Mouse (Mus musculus): ENCODE data around the gene Cep295nl. TPM values are rescaled to one million over a fixed set of nuclear protein-coding genes. Genes with fewer than 3 reads are reported as not detected.

Gene Cep295nl
- polyA plus RNA-seq, 1 experiment from 2014 or later, result 0.63 TPM

DNA sequence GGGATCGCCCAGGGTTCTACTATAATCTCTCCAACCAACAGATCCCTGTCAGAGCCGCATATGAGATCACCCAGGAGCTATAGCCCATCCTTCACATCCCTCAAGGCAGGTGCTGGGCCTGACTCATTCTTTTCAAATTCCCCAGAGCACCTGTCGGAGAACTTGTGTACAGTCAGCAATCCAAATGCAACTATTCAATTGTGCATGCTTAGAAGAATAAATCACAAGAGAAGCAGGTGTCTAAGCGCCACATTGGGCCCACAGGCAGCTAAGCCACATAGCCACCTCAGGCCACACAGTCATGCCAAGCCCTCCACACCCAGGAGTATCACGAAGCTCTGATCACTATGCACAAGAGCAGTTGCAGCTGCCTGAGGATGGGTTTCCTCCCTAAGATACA, 7.2 kb upstream of the Cep295nl start:
- no peaks in the 10 kb centered on the region for H3K27me3 ChIP-seq (replicated peaks; ENCODE audit: control insufficient read depth, insufficient read depth, low read length)
- no peak overlapping the region for H3K4me3 ChIP-seq (ENCODE audit: low read depth, low read length)
- H3K4me1 ChIP-seq (ENCODE audit: control insufficient read depth, insufficient read depth, low read length), result peaks cover 52% of the 10 kb centered on the region
- 84% methylated on average over 5 of the region's 5 CpGs for WGBS
- H3K36me3 ChIP-seq (ENCODE audit: control insufficient read depth, insufficient read depth, low read length), result peaks cover 13% of the 10 kb centered on the region; the same call in 1 of the 2 replicates
- H3K9me3 ChIP-seq (ENCODE audit: control insufficient read depth, low read length), result no peaks in the 10 kb centered on the region
- ATAC-seq (ENCODE audit: low read depth) (no peak), DNase-seq (ENCODE audit: low spot score) (no peak)
- H3K27ac ChIP-seq (replicated peaks; ENCODE audit: low read depth, low read length), result peak overlapping the region; percentile 54; the same call in 1 of the 2 replicates
- H3K4me2 ChIP-seq (ENCODE audit: low read depth, low read length), result 0 out of 2 replicates have a peak overlapping the region, but pooled peaks have one; percentile 2
- H3K9ac ChIP-seq (ENCODE audit: low read depth, low read length), result no peak overlapping the region

GRCm38 (mm10) chr11:118348877-118349276, 6.6 kb upstream of the Cep295nl start:
- Histone ChIP-seq H3K9me3 (ENCODE audit: control insufficient read depth, low read length) (no peaks in the 10 kb centered on the region), H3K36me3 (ENCODE audit: control insufficient read depth, insufficient read depth, low read length) (peaks cover 13% of the 10 kb centered on the region; the same call in 1 of the 2 replicates), H3K4me3 (ENCODE audit: low read depth, low read length) (no peak overlapping the region), H3K4me1 (ENCODE audit: control insufficient read depth, insufficient read depth, low read length) (peaks cover 50% of the 10 kb centered on the region), H3K27me3 (replicated peaks; ENCODE audit: control insufficient read depth, insufficient read depth, low read length) (no peaks in the 10 kb centered on the region), H3K4me2 (ENCODE audit: low read depth, low read length) (0 out of 2 replicates have a peak overlapping the region, but pooled peaks have one; percentile 2), H3K9ac (ENCODE audit: low read depth, low read length) (peak overlapping the region; percentile 40; the same call in 1 of the 2 replicates), H3K27ac (replicated peaks; ENCODE audit: low read depth, low read length) (peak overlapping the region; percentile 54)
- 58% methylated on average over 5 of the region's 5 CpGs for WGBS
- ATAC-seq (ENCODE audit: low read depth) (no peak), DNase-seq (ENCODE audit: low spot score) (peak; percentile 59)

GRCm38 (mm10) chr11:118348419-118348818, 6.1 kb upstream of the Cep295nl start:
- WGBS, result 53% methylated on average over 3 of the region's 3 CpGs
- no peak for DNase-seq (ENCODE audit: low spot score)
- peak overlapping the region; percentile 39 for H3K27ac ChIP-seq (replicated peaks; ENCODE audit: low read depth, low read length)
- H3K4me1 ChIP-seq (ENCODE audit: control insufficient read depth, insufficient read depth, low read length), result peaks cover 46% of the 10 kb centered on the region
- no peak overlapping the region for H3K9ac ChIP-seq (ENCODE audit: low read depth, low read length)
- H3K9me3 ChIP-seq (ENCODE audit: control insufficient read depth, low read length), result no peaks in the 10 kb centered on the region
- no peak overlapping the region for H3K4me3 ChIP-seq (ENCODE audit: low read depth, low read length)
- no peaks in the 10 kb centered on the region for H3K27me3 ChIP-seq (replicated peaks; ENCODE audit: control insufficient read depth, insufficient read depth, low read length)
- peaks cover 13% of the 10 kb centered on the region; the same call in 1 of the 2 replicates for H3K36me3 ChIP-seq (ENCODE audit: control insufficient read depth, insufficient read depth, low read length)
- no peak overlapping the region for H3K4me2 ChIP-seq (ENCODE audit: low read depth, low read length)
- no peak for ATAC-seq (ENCODE audit: low read depth)

GRCm38 (mm10) chr11:118347911-118348310, 5.6 kb upstream of the Cep295nl start:
- Histone ChIP-seq H3K9ac (ENCODE audit: low read depth, low read length) (no peak overlapping the region), H3K27ac (replicated peaks; ENCODE audit: low read depth, low read length) (no peak overlapping the region), H3K36me3 (ENCODE audit: control insufficient read depth, insufficient read depth, low read length) (peaks cover 13% of the 10 kb centered on the region; the same call in 1 of the 2 replicates), H3K4me1 (ENCODE audit: control insufficient read depth, insufficient read depth, low read length) (peaks cover 41% of the 10 kb centered on the region), H3K4me3 (ENCODE audit: low read depth, low read length) (no peak overlapping the region), H3K4me2 (ENCODE audit: low read depth, low read length) (no peak overlapping the region), H3K27me3 (replicated peaks; ENCODE audit: control insufficient read depth, insufficient read depth, low read length) (no peaks in the 10 kb centered on the region), H3K9me3 (ENCODE audit: control insufficient read depth, low read length) (no peaks in the 10 kb centered on the region)
- WGBS, result 90% methylated on average over 12 of the region's 12 CpGs
- no peak for ATAC-seq (ENCODE audit: low read depth)
- DNase-seq (ENCODE audit: low spot score), result no peak

- 91% methylated on average over 2 of the region's 2 CpGs for WGBS
- peaks cover 36% of the 10 kb centered on the region for H3K4me1 ChIP-seq (ENCODE audit: control insufficient read depth, insufficient read depth, low read length)
- H3K4me3 ChIP-seq (ENCODE audit: low read depth, low read length), result no peak overlapping the region
- no peak overlapping the region; the same call in 1 of the 2 replicates for H3K27ac ChIP-seq (replicated peaks; ENCODE audit: low read depth, low read length)
- peaks cover 7% of the 10 kb centered on the region; the same call in 1 of the 2 replicates for H3K36me3 ChIP-seq (ENCODE audit: control insufficient read depth, insufficient read depth, low read length)
- no peaks in the 10 kb centered on the region for H3K27me3 ChIP-seq (replicated peaks; ENCODE audit: control insufficient read depth, insufficient read depth, low read length)
- ATAC-seq (ENCODE audit: low read depth) (no peak), DNase-seq (ENCODE audit: low spot score) (no peak)
- H3K9me3 ChIP-seq (ENCODE audit: control insufficient read depth, low read length), result no peaks in the 10 kb centered on the region
- no peak overlapping the region for H3K9ac ChIP-seq (ENCODE audit: low read depth, low read length)
- H3K4me2 ChIP-seq (ENCODE audit: low read depth, low read length), result no peak overlapping the region
Measured at GRCm38 (mm10) chr11:118347391-118347790, 5.1 kb upstream of the Cep295nl start.

DNA sequence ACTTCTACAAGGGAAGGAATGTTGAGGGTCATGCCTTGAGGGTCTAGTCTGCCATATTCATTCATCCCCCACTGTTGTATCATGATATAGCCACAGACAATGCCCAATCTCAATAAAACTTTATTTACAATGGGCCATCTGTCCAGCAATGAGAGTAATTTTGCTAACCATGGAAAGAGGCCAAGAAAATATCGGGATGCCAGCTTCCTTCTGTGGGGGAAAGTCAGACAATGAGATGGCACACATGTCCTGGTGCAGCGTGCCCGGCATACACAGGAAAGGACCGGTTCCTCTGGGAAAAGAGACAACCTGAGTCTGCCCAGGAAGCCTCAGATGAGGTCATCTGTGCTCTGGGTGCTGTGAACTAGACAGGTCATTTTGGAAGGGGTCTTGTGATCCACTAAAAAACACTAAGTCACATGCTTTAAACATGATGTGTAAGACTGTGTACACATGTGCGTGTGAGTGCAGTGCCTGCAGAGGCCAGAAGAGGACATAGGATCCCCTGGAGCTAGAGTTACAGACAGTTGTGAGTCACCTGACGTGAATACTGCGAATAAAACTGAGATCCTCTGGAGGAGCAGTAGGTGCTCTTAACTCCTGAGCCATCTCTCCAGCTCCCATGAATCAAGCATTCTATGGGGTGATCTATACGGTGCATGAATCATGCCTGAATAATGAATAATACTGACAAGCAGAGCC, 4.2 kb upstream of the Cep295nl start:
- Histone ChIP-seq H3K27me3 (replicated peaks; ENCODE audit: control insufficient read depth, insufficient read depth, low read length) (no peaks in the 10 kb centered on the region), H3K4me1 (ENCODE audit: control insufficient read depth, insufficient read depth, low read length) (peaks cover 35% of the 10 kb centered on the region), H3K9ac (ENCODE audit: low read depth, low read length) (no peak overlapping the region), H3K9me3 (ENCODE audit: control insufficient read depth, low read length) (no peaks in the 10 kb centered on the region), H3K4me2 (ENCODE audit: low read depth, low read length) (no peak overlapping the region), H3K27ac (replicated peaks; ENCODE audit: low read depth, low read length) (peak overlapping the region; percentile 19), H3K36me3 (ENCODE audit: control insufficient read depth, insufficient read depth, low read length) (0 out of 2 replicates have a peak, but pooled peaks cover 4% of the 10 kb centered on the region), H3K4me3 (ENCODE audit: low read depth, low read length) (no peak overlapping the region)
- ATAC-seq (ENCODE audit: low read depth) (0 out of 2 replicates have a peak, but pooled peaks have one; percentile 20), DNase-seq (ENCODE audit: low spot score) (no peak)
- 81% methylated on average over 8 of the region's 8 CpGs for WGBS

GRCm38 (mm10) chr11:118345693-118346092, 3.4 kb upstream of the Cep295nl start:
- H3K4me1 ChIP-seq (ENCODE audit: control insufficient read depth, insufficient read depth, low read length), result peaks cover 35% of the 10 kb centered on the region

DNA sequence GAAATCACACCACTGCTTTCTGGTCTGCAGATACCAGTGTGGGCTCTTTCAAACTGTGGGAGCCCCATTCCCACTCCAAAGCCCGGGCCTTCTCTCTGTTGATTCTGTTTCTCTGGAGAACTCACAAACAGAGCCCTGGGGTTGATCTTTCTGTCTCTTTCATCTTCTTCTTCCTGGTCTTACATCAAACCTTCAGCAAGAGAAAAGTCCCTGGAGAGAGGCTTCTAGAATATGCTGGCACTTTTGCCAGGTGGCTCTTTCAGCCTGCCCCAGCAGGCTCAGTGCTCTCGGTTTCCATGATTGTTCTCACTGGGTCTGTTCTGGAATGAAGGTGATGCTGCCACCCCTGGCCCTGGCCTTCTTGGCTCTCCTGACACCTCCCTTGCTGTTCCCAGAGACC, 1.3 kb upstream of the Cep295nl start:
- Histone ChIP-seq H3K4me3 (ENCODE audit: low read depth, low read length) (no peak overlapping the region), H3K4me1 (ENCODE audit: control insufficient read depth, insufficient read depth, low read length) (peaks cover 22% of the 10 kb centered on the region), H3K9me3 (ENCODE audit: control insufficient read depth, low read length) (no peaks in the 10 kb centered on the region), H3K4me2 (ENCODE audit: low read depth, low read length) (no peak overlapping the region), H3K27me3 (replicated peaks; ENCODE audit: control insufficient read depth, insufficient read depth, low read length) (no peaks in the 10 kb centered on the region), H3K27ac (replicated peaks; ENCODE audit: low read depth, low read length) (no peak overlapping the region), H3K36me3 (ENCODE audit: control insufficient read depth, insufficient read depth, low read length) (no peaks in the 10 kb centered on the region), H3K9ac (ENCODE audit: low read depth, low read length) (no peak overlapping the region)
- no peak for DNase-seq (ENCODE audit: low spot score)
- no peak for ATAC-seq (ENCODE audit: low read depth)
- 80% methylated on average over 2 of the region's 2 CpGs for WGBS

More at GRCm38 (mm10) chr11:118345693-118346092, 3.4 kb upstream of the Cep295nl start:
- Histone ChIP-seq H3K9me3 (ENCODE audit: control insufficient read depth, low read length) (no peaks in the 10 kb centered on the region), H3K4me2 (ENCODE audit: low read depth, low read length) (peak overlapping the region; percentile 9), H3K9ac (ENCODE audit: low read depth, low read length) (0 out of 2 replicates have a peak overlapping the region, but pooled peaks have one; percentile 19), H3K27ac (replicated peaks; ENCODE audit: low read depth, low read length) (peak overlapping the region; percentile 19), H3K27me3 (replicated peaks; ENCODE audit: control insufficient read depth, insufficient read depth, low read length) (no peaks in the 10 kb centered on the region), H3K4me3 (ENCODE audit: low read depth, low read length) (no peak overlapping the region), H3K36me3 (ENCODE audit: control insufficient read depth, insufficient read depth, low read length) (no peaks in the 10 kb centered on the region)
- DNase-seq (ENCODE audit: low spot score) (peak; percentile 89), ATAC-seq (ENCODE audit: low read depth) (peak; percentile 73)
- 18% methylated on average over 4 of the region's 4 CpGs for WGBS

Data from embryonic facial prominence, embryonic 14.5 days (tissue).